ENCODE assay signal across 25 mouse cellular contexts in genomic region chr7:136434510-136434909, GRCm38 (mm10).
"Had no signal": no experiment of that assay in that cellular context is flagged by ENCODE, and none has a peak within 500 bp of the region (broad histone marks: within the 10 kb centered on the region; RNA-seq: fewer than 3 reads in every experiment).

No protein-coding gene starts in this region.

- H3K27ac ChIP-seq: kidney, embryonic 15.5 days; limb, embryonic 10.5 days; limb, embryonic 13.5 days; liver, embryonic 12.5 days; liver, embryonic 15.5 days; lung, embryonic 15.5 days; midbrain, embryonic 10.5 days; midbrain, embryonic 13.5 days; neural tube, embryonic 15.5 days had no signal

- H3K9me3 ChIP-seq: kidney, embryonic 15.5 days; limb, embryonic 10.5 days; limb, embryonic 13.5 days; liver, embryonic 12.5 days; liver, embryonic 15.5 days; lung, embryonic 15.5 days; midbrain, embryonic 10.5 days; midbrain, embryonic 13.5 days; neural tube, embryonic 15.5 days had no signal

- ATAC-seq: liver, embryonic 12.5 days; midbrain, embryonic 13.5 days; midbrain, embryonic 16.5 days had no signal

- DNase-seq: kidney, adult 11 months; kidney, adult 8-10 months; kidney, postnatal 14 days; kidney, postnatal 4 days; liver; lung, adult 18-20 months; lung, postnatal 10 days; lung, postnatal 36 days; right cerebral cortex, postnatal 25 days; thymus, adult 2 months; thymus, postnatal 14 days; thymus, postnatal 4 days had no signal

- H3K4me3 ChIP-seq: kidney, embryonic 15.5 days; layer of hippocampus, adult 2 months; limb, embryonic 10.5 days; limb, embryonic 13.5 days; liver, embryonic 12.5 days; liver, embryonic 15.5 days; lung, embryonic 15.5 days; megakaryocyte, embryonic 14.5 days; midbrain, embryonic 10.5 days; midbrain, embryonic 13.5 days; myocyte; neural tube, embryonic 15.5 days had no signal

- H3K36me3 ChIP-seq: kidney, embryonic 15.5 days; limb, embryonic 10.5 days; limb, embryonic 13.5 days; liver, embryonic 12.5 days; liver, embryonic 15.5 days; lung, embryonic 15.5 days; midbrain, embryonic 10.5 days; midbrain, embryonic 13.5 days; neural tube, embryonic 15.5 days had no signal

- H3K9ac ChIP-seq: kidney, embryonic 15.5 days; limb, embryonic 13.5 days; liver, embryonic 12.5 days; liver, embryonic 15.5 days; lung, embryonic 15.5 days; midbrain, embryonic 13.5 days; neural tube, embryonic 15.5 days had no signal

- H3K27me3 ChIP-seq: liver, embryonic 12.5 days; liver, embryonic 15.5 days; megakaryocyte, embryonic 14.5 days; midbrain, embryonic 13.5 days; neural tube, embryonic 15.5 days had no signal

- H3K4me1 ChIP-seq: liver, embryonic 12.5 days; liver, embryonic 15.5 days; megakaryocyte, embryonic 14.5 days had no signal

- H3K4me2 ChIP-seq: kidney, embryonic 15.5 days; limb, embryonic 13.5 days; liver, embryonic 12.5 days; liver, embryonic 15.5 days; lung, embryonic 15.5 days; midbrain, embryonic 13.5 days; neural tube, embryonic 15.5 days had no signal
